Mouse (Mus musculus): Measurements from ENCODE around the gene Xirp2.
"Not testable (repeated sequence)": the region's sequence is repeated elsewhere in the genome, so short reads cannot be mapped to it uniquely, and the experiment has no call there.

Xirp2 gene

DNA sequence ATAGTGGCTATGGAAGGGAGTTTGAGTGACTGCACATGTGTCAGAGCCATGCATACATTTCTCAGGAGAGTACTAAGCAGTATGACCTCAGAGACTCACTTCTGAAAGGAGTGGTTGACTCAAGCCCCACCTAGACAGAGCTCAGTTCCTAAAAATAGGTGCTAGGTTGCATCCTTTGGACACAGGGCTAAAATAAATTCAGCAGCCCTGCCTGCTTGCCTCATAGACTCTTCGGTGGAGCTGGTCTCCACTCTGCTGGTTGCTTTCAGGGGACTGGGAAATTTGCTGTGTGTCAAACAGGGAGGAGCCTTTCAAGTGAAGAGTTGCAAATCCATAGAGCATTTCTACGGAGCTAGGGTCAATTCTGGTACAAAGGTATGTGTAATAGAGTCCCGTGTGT is at the start of gene Xirp2:
Xirp2 (plus strand) TSS at position 223 of the 400 bp plus-strand sequence.
- no peak for DNase-seq (ENCODE audit: low read depth, low spot score)

- not testable (repeated sequence) for DNase-seq (ENCODE audit: low read depth, low spot score)
Measured at GRCm38 (mm10) chr2:67413425-67413824, 32.4 kb upstream of the Xirp2 start, which contains the start of gene Gm21830. Gm21830 (plus strand) TSS chr2:67413725.

- no peak for DNase-seq (ENCODE audit: low read depth, low spot score)
Measured at GRCm38 (mm10) chr2:67420853-67421252, 24.9 kb upstream of the Xirp2 start.

DNA sequence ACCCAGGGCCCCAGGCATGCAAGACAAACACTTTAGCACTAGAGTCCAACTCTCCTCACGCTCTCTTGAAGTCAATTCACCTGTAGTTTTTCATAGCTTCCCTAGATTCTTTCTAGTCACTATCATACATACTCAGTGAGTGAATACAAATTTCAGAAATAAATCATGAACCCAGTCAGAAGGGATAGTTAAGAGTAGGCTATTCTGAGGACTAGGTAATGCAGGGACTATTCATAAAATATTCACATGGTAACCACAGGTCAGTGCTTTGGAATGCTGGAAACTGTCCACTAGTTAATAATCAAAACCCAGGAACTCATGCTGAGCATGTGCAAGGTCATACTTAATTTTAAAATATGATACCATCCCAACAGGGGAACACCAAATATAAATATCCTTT is 23.0 kb upstream of the Xirp2 start:
- DNase-seq (ENCODE audit: low read depth, low spot score), result no peak

GRCm38 (mm10) chr2:67433081-67433480 is 12.7 kb upstream of the Xirp2 start, which contains the start of gene Gm26727:
Gm26727 (minus strand) TSS chr2:67433181.
- DNase-seq (ENCODE audit: low read depth, low spot score), result no peak

DNA sequence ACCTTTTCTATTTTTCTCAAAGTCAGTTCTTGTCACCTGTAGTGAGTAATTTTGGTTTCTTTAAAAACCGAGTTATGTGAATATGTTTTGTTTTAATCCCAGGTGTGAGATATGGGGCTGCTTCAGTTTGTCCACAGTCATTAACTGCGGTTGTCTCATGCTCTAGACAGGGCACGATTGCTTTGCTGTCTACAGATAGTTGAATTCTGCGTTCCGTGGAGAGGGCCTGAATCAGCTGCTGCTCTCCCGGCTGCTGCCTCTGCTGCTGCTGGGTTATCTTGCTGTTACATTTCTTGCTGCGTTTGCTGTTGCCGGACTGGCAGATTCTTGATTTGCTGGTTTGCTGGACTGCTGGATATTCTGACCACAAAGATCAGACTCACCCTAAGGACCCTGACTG is 7.5 kb upstream of the Xirp2 start:
- no peak for DNase-seq (ENCODE audit: low read depth, low spot score)

- no peak for DNase-seq (ENCODE audit: low read depth, low spot score)
Measured at GRCm38 (mm10) chr2:67446772-67447171, 970 bp downstream of the Xirp2 start.

DNA sequence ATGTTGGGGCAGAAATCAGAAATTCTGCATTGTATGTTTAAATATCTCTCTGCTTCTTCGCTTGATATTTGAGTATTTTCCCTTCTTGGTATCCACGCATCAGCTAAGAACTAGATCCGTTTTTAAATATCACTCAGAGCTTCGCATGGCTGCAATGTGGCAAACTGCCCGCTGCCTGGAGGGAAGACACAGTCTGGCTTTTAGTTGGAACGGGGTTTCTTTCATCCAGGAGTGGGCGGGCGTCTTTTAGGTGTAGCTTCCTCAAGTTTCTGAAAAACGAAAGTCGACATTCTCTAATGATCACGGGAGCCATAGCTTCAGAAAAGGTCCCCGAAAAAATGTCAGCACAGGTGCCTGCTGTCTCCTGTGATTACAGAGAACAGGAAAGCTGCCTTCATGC is 1.4 kb downstream of the Xirp2 start:
- DNase-seq (ENCODE audit: low read depth, low spot score), result no peak

- no peak for DNase-seq (ENCODE audit: low read depth, low spot score)
Measured at GRCm38 (mm10) chr2:67460857-67461256, 15.1 kb downstream of the Xirp2 start.

GRCm38 (mm10) chr2:67467036-67467435 is 21.2 kb downstream of the Xirp2 start:
- DNase-seq (ENCODE audit: low read depth, low spot score), result no peak

GRCm38 (mm10) chr2:67470030-67470429 is 24.2 kb downstream of the Xirp2 start:
- not testable (repeated sequence) for DNase-seq (ENCODE audit: low read depth, low spot score)

GRCm38 (mm10) chr2:67477753-67478152 is 32.0 kb downstream of the Xirp2 start:
- DNase-seq (ENCODE audit: low read depth, low spot score), result no peak

DNA sequence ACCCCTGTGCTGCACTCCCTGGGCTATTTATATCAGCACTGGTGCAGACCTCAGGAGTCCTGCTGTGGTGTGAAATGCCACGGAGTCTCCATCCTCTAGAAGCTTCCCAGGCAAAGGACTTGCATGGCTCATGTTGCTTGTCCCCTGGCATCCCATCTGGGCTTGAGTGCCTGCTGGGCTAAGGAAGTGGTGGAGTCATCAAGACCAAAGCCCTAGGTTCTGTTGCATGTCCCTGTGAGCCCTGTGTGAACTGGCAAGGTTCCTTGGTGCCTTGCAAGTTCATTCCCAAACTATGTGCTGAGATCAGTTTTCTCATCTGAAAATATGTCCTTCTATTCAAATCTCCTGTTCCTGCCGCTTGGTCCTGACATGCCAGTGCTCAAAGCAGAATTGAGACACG is 35.2 kb downstream of the Xirp2 start:
- no peak for DNase-seq (ENCODE audit: low read depth, low spot score)

- DNase-seq (ENCODE audit: low read depth, low spot score), result no peak
Measured at GRCm38 (mm10) chr2:67486721-67487120, 40.9 kb downstream of the Xirp2 start.

DNA sequence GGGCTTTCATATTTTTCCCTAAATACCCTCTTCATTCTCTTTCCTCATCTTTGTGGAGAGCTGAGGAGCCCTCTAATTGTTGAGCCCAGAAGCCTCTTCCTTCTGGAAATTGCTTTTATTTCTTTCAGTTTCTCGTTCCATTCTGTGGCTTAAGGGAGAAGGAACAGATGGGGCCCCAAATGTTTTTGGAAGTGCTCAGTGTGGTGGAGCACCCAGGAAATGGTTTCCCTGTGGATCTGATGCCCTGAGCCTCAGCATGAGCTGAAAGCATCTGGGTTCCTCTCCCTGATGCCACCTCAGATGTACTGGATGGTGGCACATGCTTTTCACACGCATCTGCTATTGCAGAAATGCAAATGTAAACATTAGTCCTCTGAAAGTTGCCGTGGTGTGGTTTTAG is 41.4 kb downstream of the Xirp2 start:
- DNase-seq (ENCODE audit: low read depth, low spot score), result no peak

GRCm38 (mm10) chr2:67488465-67489127 is 42.8 kb downstream of the Xirp2 start:
- no peak for DNase-seq (ENCODE audit: low read depth, low spot score)

DNA sequence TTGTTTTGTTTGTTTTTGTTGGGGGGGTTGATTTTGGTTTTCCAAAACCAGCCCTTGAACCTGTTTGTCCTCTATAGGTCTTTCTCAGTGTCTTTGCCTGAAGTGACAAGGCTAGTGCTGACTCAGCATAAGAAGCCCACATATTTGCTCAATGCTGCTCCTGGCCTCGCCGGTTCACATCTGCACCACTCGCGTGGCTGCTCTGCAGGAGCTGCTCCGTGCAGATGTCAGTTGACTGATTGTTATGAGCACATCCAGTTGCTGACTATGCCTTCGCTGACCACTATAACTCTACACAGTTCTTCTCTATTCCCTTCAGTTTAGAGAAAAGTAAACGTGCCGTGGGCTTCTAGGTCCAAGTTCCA is 43.3 kb downstream of the Xirp2 start:
- no peak for DNase-seq (ENCODE audit: low read depth, low spot score)

DNA sequence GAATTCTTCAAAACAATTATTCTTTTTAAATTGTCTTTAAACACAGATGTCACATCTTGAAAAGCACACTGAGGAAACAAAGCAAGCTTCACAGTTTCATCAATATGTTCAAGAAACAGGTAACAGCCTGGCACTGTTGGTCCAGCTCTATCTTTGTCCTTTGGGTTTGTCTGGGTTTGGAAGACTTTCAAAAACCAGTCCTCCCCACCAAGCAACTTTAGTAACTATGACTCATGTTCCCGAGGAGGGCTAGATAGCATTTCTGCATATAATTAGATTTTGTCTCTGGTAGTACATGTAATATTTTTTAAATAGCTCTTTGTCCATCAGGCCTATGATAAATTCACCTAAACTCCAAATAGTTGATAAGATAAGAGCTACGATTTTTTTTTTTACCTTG is 59.7 kb downstream of the Xirp2 start:
- no peak for DNase-seq (ENCODE audit: low read depth, low spot score)

DNA sequence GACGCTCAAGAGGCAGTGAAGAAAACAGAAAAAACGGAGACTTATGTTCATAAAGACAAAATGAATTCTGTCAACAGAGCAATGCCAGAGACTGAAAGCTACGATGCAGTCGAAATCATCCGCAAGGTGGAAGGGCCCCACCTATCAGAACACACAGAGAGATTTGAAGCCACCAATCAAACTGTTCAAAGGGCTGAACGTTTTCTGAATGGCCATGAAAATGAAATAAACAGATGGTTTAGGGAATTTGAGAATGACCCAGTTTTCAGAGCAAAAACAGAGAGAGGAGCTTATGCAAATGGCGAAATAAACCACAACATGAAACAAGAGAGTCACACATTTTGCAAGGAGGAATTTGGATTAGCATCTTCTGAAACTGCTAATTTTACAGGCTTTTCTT is 70.6 kb downstream of the Xirp2 start:
- no peak for DNase-seq (ENCODE audit: low read depth, low spot score)

GRCm38 (mm10) chr2:67535347-67535746 is 89.5 kb downstream of the Xirp2 start:
- no peak for DNase-seq (ENCODE audit: low read depth, low spot score)

DNA sequence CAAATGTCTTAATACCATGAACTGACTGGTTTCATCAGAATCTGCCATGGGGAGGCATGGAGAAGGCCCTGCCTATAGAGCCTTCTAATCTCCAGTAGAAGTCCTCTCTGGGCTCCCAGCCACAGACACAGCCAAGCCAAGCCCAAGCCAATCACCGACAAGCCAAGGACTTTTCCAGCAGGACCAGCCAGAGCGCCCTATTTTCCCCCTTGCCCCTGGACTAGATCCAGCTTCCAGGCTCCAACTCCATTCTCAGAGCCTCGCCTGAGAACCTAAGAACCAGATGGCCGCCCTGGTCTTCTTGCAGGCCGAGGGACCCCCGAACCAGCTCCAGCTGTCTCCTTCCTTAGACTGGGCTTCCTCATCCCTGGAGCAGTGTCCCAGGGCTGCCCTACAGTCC is 93.6 kb downstream of the Xirp2 start:
- no peak for DNase-seq (ENCODE audit: low read depth, low spot score)

- no peak for DNase-seq (ENCODE audit: low read depth, low spot score)
Measured at GRCm38 (mm10) chr2:67541957-67542696, 96.3 kb downstream of the Xirp2 start.

DNA sequence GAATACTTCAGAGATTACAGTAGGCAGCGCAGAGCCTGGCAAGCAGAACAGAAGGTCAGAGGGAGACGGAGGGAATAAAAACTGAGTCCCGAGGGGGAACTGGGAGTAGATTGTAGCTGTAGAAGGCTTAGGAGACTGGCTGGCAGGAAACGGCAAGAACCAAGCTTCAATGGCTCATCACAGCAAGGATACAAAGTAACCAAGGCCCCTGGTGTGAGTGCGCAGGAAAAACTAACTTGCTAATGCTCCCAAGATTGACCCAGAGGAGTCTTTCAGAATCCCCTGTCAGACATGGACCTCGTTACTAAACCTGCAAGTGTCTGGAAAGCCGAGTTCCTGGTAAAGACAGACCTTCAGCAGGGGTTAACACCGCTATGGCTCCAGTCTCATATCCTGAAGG is 98.6 kb downstream of the Xirp2 start:
- no peak for DNase-seq (ENCODE audit: low read depth, low spot score)

Data from brain, embryonic 18.5 days (tissue).